Mouse (Mus musculus): ENCODE results near the gene Ccdc154. TPM values are rescaled to one million over a fixed set of nuclear protein-coding genes. Genes with fewer than 3 reads are reported as not detected.
A peak's percentile ranks its signal among the peaks of the same experiment; 100 is the strongest.

The Ccdc154 gene
- polyA plus RNA-seq, 1 experiment from 2014 or later, result not detected

- H3K27ac ChIP-seq (ENCODE audit: low read depth), result no peak within 1 kb of the TSS
- no peak within 1 kb of the TSS for H3K4me3 ChIP-seq (ENCODE audit: low read depth, low read length)
- H3K27me3 ChIP-seq (ENCODE audit: insufficient read depth, low read length), result no peaks in the 10 kb centered on the region
- TF ChIP-seq CTCF (IDR thresholded peaks at IDR 0.05; ENCODE audit: low read depth), result no peak
- no peak for TF ChIP-seq EP300 (IDR thresholded peaks at IDR 0.05; ENCODE audit: low read depth)
- H3K9ac ChIP-seq (replicated peaks), result no peak within 1 kb of the TSS
- ATAC-seq, result no peak
- WGBS (ENCODE audit: insufficient replicate concordance), result 49% methylated on average over 9 of the region's 9 CpGs
- no peak within 1 kb of the TSS for H3K4me2 ChIP-seq (ENCODE audit: low read depth, low read length)
- no peaks in the 10 kb centered on the region for H3K9me3 ChIP-seq (ENCODE audit: low read length)
- DNase-seq, result peak; percentile 38
- H3K4me1 ChIP-seq (ENCODE audit: insufficient read depth), result 0 out of 2 replicates have a peak, but pooled peaks cover 2% of the 10 kb centered on the region
- H3K36me3 ChIP-seq (replicated peaks; ENCODE audit: insufficient read depth, low read length), result no peaks in the 10 kb centered on the region
Measured at GRCm38 (mm10) chr17:25175411-25175810, 13.2 kb downstream of the Ccdc154 start, which contains the start of gene Gm38655. Gene Gm38655 (minus strand): TSS chr17:25175471.

- no peaks in the 10 kb centered on the region for H3K27me3 ChIP-seq (ENCODE audit: insufficient read depth, low read length)
- H3K4me2 ChIP-seq (ENCODE audit: low read depth, low read length), result peak overlapping the region; percentile 98
- no peak overlapping the region for H3K4me3 ChIP-seq (ENCODE audit: low read depth, low read length)
- H3K9ac ChIP-seq (replicated peaks), result peak overlapping the region; percentile 89; the same call in 1 of the 2 replicates
- peaks cover 25% of the 10 kb centered on the region for H3K4me1 ChIP-seq (ENCODE audit: insufficient read depth)
- ATAC-seq (no peak), DNase-seq (no peak)
- TF ChIP-seq EP300 (IDR thresholded peaks at IDR 0.05; ENCODE audit: low read depth) (no peak), CTCF (IDR thresholded peaks at IDR 0.05; ENCODE audit: low read depth) (0 out of 2 replicates have a peak, but pooled peaks have one; percentile 21)
- no peaks in the 10 kb centered on the region for H3K9me3 ChIP-seq (ENCODE audit: low read length)
- H3K36me3 ChIP-seq (replicated peaks; ENCODE audit: insufficient read depth, low read length), result no peaks in the 10 kb centered on the region
- H3K27ac ChIP-seq (ENCODE audit: low read depth), result peak overlapping the region; percentile 95; the same call in 1 of the 2 replicates
Measured at GRCm38 (mm10) chr17:25183232-25183631, 21.0 kb downstream of the Ccdc154 start.

DNA sequence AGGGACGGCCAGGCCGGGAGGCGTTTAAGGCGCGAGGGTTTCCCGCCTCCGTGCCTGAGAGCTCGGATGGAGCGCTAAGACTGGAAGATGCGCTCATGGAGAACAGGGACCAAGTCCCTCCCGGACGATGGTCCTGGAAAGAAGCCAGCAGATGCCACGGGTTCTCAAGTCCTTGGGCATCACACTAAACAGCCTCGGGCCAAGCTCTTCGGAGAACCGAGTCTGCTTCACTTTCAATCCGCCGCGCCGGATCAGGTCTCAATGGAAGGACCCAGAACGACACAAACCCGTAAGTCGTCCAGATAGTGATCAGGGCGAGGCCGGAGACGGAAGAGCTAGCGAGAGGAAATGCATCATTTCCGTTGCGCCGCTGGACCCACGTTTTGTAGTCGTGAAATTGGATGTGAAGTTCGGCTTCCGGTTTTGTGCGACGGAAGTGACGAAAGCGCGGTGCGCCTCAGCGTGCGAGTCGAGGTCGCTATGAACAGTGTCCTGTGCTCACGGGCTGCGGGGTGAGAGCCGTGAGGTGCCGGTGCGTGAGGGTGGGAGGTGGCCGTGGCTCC, 21.9 kb downstream of the Ccdc154 start, which contains the start of gene BC003965:
Gene BC003965, plus strand, starts transcription at position 426 of the 563 bp plus-strand sequence.
- H3K4me2 ChIP-seq (ENCODE audit: low read depth, low read length), result peak within 1 kb of the TSS; percentile 98
- peak; percentile 98 for DNase-seq

DNA sequence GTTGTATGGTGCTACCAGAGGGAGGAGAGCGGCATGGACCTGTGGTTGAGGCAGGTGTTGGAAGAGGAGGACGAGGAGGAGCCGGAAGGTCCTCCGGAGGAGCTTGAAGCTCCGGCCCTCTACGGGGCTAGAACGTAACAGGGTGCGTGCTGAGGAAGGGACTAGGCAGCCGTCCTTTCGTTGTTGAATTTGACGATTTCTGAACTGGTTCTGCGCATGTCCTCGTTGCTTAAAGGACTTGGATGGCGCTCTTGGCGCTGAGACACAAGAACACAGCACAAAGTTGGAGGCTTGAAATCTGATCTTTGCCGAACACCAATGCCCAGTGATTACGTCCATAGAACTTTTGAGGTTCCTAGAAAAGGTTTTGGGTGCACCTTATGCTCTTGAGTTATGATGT, 22.7 kb downstream of the Ccdc154 start:
- TF ChIP-seq EP300 (IDR thresholded peaks at IDR 0.05; ENCODE audit: low read depth) (no peak), CTCF (IDR thresholded peaks at IDR 0.05; ENCODE audit: low read depth) (no peak)
- H3K27ac ChIP-seq (ENCODE audit: low read depth), result peak overlapping the region; percentile 95
- DNase-seq (no peak), ATAC-seq (peak; percentile 20)
- H3K9ac ChIP-seq (replicated peaks), result peak overlapping the region; percentile 89
- H3K27me3 ChIP-seq (ENCODE audit: insufficient read depth, low read length), result no peaks in the 10 kb centered on the region
- H3K9me3 ChIP-seq (ENCODE audit: low read length), result no peaks in the 10 kb centered on the region
- H3K4me1 ChIP-seq (ENCODE audit: insufficient read depth), result peaks cover 31% of the 10 kb centered on the region
- H3K4me2 ChIP-seq (ENCODE audit: low read depth, low read length), result peak overlapping the region; percentile 98
- WGBS (ENCODE audit: insufficient replicate concordance), result 7% methylated on average over 17 of the region's 17 CpGs
- H3K36me3 ChIP-seq (replicated peaks; ENCODE audit: insufficient read depth, low read length), result no peaks in the 10 kb centered on the region
- H3K4me3 ChIP-seq (ENCODE audit: low read depth, low read length), result peak overlapping the region; percentile 93

More for the DNA sequence above, 21.9 kb downstream of the Ccdc154 start, which contains the start of gene BC003965:
- Histone ChIP-seq H3K27ac (ENCODE audit: low read depth) (peak within 1 kb of the TSS; percentile 95), H3K4me1 (ENCODE audit: insufficient read depth) (peaks cover 25% of the 10 kb centered on the region), H3K4me3 (ENCODE audit: low read depth, low read length) (peak within 1 kb of the TSS; percentile 93), H3K27me3 (ENCODE audit: insufficient read depth, low read length) (no peaks in the 10 kb centered on the region), H3K36me3 (replicated peaks; ENCODE audit: insufficient read depth, low read length) (no peaks in the 10 kb centered on the region), H3K9ac (replicated peaks) (peak within 1 kb of the TSS; percentile 89), H3K9me3 (ENCODE audit: low read length) (no peaks in the 10 kb centered on the region)
- under 1% methylated on average over 50 of the region's 50 CpGs for WGBS (ENCODE audit: insufficient replicate concordance)
- peak; percentile 89 for TF ChIP-seq EP300 (IDR thresholded peaks at IDR 0.05; ENCODE audit: low read depth)
- no peak; the same call in 1 of the 2 replicates for TF ChIP-seq CTCF (IDR thresholded peaks at IDR 0.05; ENCODE audit: low read depth)
- peak; percentile 85 for ATAC-seq

DNA sequence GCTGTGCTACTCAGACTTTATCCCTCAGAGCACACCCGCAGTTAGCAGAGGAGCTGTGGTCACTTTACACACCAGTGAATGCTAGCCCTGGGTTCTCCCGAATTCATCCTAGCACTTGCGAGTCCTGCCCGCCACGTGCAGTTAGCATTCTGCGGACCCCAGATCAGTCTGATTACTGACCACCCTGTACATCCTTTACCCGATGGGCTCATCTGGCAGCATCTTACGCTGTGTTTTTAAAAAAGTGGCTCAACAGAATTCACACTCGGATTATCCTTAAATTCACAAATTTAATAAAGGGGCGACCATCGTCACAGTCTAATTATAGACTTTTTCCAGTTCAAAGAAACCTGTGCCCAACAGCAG, 25.5 kb downstream of the Ccdc154 start:
- Histone ChIP-seq H3K36me3 (replicated peaks; ENCODE audit: insufficient read depth, low read length) (no peaks in the 10 kb centered on the region), H3K4me2 (ENCODE audit: low read depth, low read length) (peak overlapping the region; percentile 89), H3K9ac (replicated peaks) (peak overlapping the region; percentile 82), H3K27me3 (ENCODE audit: insufficient read depth, low read length) (no peaks in the 10 kb centered on the region), H3K4me3 (ENCODE audit: low read depth, low read length) (peak overlapping the region; percentile 87), H3K9me3 (ENCODE audit: low read length) (no peaks in the 10 kb centered on the region), H3K4me1 (ENCODE audit: insufficient read depth) (peaks cover 31% of the 10 kb centered on the region), H3K27ac (ENCODE audit: low read depth) (peak overlapping the region; percentile 81)
- DNase-seq, result no peak
- 12% methylated on average over 11 of the region's 11 CpGs for WGBS (ENCODE audit: insufficient replicate concordance)
- TF ChIP-seq CTCF (IDR thresholded peaks at IDR 0.05; ENCODE audit: low read depth), result no peak
- TF ChIP-seq EP300 (IDR thresholded peaks at IDR 0.05; ENCODE audit: low read depth), result no peak
- no peak for ATAC-seq

DNA sequence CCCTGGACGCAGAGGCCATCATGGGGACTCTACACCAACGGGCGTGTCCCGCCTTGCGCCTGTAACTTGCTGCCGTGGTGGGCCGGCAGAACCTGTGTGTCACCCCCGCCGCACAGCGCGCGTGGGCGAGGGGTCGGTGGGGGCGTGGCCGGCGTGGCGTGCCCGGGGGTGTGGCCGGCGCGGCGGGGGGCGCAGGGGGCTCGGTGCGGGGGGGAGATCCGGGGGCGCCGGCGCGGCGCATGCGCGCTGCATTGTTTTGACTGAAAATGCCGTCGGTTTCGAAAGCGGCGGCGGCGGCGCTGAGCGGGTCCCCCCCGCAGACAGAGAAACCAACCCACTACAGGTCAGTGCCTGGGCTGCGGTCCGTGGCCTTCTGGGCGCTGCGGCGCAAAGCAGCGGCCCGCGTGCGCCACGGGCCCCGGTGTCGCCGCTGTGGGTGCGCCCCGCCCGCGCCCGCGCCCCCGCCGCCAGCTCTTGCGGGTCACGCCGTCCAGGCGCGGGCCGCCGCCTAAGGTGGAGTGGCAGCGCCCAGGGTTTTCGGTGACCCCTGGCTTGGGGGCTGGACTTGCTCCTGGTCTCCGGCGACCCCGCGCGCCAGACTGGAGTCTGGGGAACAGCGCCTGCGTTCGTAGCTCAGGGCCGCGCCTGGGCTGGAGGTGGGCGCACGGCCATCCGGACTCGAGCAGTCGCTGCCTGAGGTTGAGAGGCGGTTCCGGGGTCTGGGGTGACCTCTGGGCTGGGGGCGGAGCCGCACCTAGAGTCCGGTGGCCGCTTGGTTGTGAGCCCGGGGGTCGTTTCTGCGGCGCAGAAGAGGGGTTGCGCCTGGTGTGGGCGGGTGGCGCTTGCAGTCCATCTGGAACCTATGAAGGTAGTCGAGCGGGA, 26.1 kb downstream of the Ccdc154 start, which contains the start of gene Unkl:
Gene Unkl, plus strand, starts transcription at position 248 of the 882 bp plus-strand sequence.
- H3K4me1 ChIP-seq (ENCODE audit: insufficient read depth), result peaks cover 27% of the 10 kb centered on the region
- peak within 1 kb of the TSS; percentile 81 for H3K27ac ChIP-seq (ENCODE audit: low read depth)
- peak within 1 kb of the TSS; percentile 82 for H3K9ac ChIP-seq (replicated peaks)
- under 1% methylated on average over 82 of the region's 104 CpGs for WGBS (ENCODE audit: insufficient replicate concordance)
- H3K36me3 ChIP-seq (replicated peaks; ENCODE audit: insufficient read depth, low read length), result no peaks in the 10 kb centered on the region
- no peaks in the 10 kb centered on the region for H3K9me3 ChIP-seq (ENCODE audit: low read length)
- H3K4me3 ChIP-seq (ENCODE audit: low read depth, low read length), result peak within 1 kb of the TSS; percentile 87
- peak within 1 kb of the TSS; percentile 89 for H3K4me2 ChIP-seq (ENCODE audit: low read depth, low read length)
- TF ChIP-seq EP300 (IDR thresholded peaks at IDR 0.05; ENCODE audit: low read depth), result no peak
- TF ChIP-seq CTCF (IDR thresholded peaks at IDR 0.05; ENCODE audit: low read depth), result no peak
- H3K27me3 ChIP-seq (ENCODE audit: insufficient read depth, low read length), result no peaks in the 10 kb centered on the region
- peak; percentile 78 for DNase-seq
- peak; percentile 44 for ATAC-seq

Data from liver, postnatal 0 days (tissue).